Mouse (Mus musculus) embryonic stem cell, embryonic (primary cell): Measurements from ENCODE around the gene Milr1.
"Not testable (repeated sequence)": the region's sequence is repeated elsewhere in the genome, so short reads cannot be mapped to it uniquely, and the experiment has no call there.

Experiments used
- CTCF ChIA-PET, 4 experiments: fragments of 300-600 bp in 2 of 4; fragments of 350-600 bp in 2 of 4; sonication (Branson Sonifier 250); formaldehyde crosslinking; loops; one replicate each; lab custom pipeline; 2022; ENCODE audit warnings: inconsistent platforms in 2 of 4; lab: Charles Lee
- POLR2A ChIA-PET, 4 experiments: fragments of 300-600 bp in 2 of 4; fragments of 350-600 bp in 2 of 4; sonication (Branson Sonifier 250); formaldehyde crosslinking; loops; one replicate each; lab custom pipeline; 2022; ENCODE audit warnings: antibody characterized with exemption in 4 of 4, inconsistent platforms in 1 of 4; lab: Charles Lee

Gene Milr1

GRCm38 (mm10) chr11:106778589-106779387, 27.8 kb downstream of the Milr1 start:
- ChIA-PET CTCF (interaction anchor here in 1 of 4 experiments (0.6 kb wide), 1 partner anchor 219 kb away, joined by 3 read pairs; no protein-coding TSS in a partner anchor), POLR2A (interaction anchor here (0.5 to 10.6 kb wide), 46 partner anchors 9 to 503 kb away, joined by 3 to 193 read pairs (median 4); partner anchors contain the start of genes Cep95 (in 4 of the 4), Ddx5 (in 4 of the 4), Milr1 (in 1 of the 4) and Pecam1 (in 1 of the 4))

GRCm38 (mm10) chr11:106779388-106780088, 28.5 kb downstream of the Milr1 start, which contains the start of gene Polg2:
Polg2 (minus strand) TSS chr11:106779537.
- POLR2A ChIA-PET: interaction anchor here (0.5 to 10.6 kb wide), 55 partner anchors 9 to 563 kb away, joined by 3 to 193 read pairs (median 4); partner anchors contain the start of genes Cep95 (in 4 of the 4), Ddx5 (in 4 of the 4), Smurf2 (in 2 of the 4) and Ccdc47 (in 1 of the 4)
- CTCF ChIA-PET: interaction anchor here in 1 of 4 experiments (0.6 kb wide), 1 partner anchor 218 kb away, joined by 3 read pairs; no protein-coding TSS in a partner anchor

GRCm38 (mm10) chr11:106780089-106780425, 29.0 kb downstream of the Milr1 start:
- ChIA-PET POLR2A (interaction anchor here (0.6 to 10.6 kb wide), 52 partner anchors 8 to 774 kb away, joined by 3 to 193 read pairs (median 4); partner anchors contain the start of genes Cep95 (in 4 of the 4), Ddx5 (in 4 of the 4), Smurf2 (in 2 of the 4) and Ccdc47 (in 1 of the 4)), CTCF (interaction anchor here in 1 of 4 experiments (0.6 kb wide), 1 partner anchor 8 kb away, joined by 6 read pairs; no protein-coding TSS in a partner anchor)

GRCm38 (mm10) chr11:106780590-106781220, 29.7 kb downstream of the Milr1 start:
- ChIA-PET CTCF (interaction anchor here in 1 of 4 experiments (0.6 to 0.7 kb wide), 2 partner anchors 9 to 754 kb away, joined by 4 to 6 read pairs; no protein-coding TSS in a partner anchor), POLR2A (interaction anchor here (0.5 to 10.6 kb wide), 37 partner anchors 8 to 774 kb away, joined by 3 to 193 read pairs (median 5); partner anchors contain the start of genes Cep95 (in 3 of the 4), Ddx5 (in 3 of the 4), Smurf2 (in 2 of the 4) and Ccdc47 (in 1 of the 4))

GRCm38 (mm10) chr11:106782271-106782670, 31.2 kb downstream of the Milr1 start:
- POLR2A ChIA-PET: interaction anchor here in 1 of 4 experiments (0.7 to 1.7 kb wide), 6 partner anchors 10 to 806 kb away, joined by 3 to 6 read pairs (median 3); partner anchors contain the start of gene Smurf2

GRCm38 (mm10) chr11:106782841-106783764, 32.1 kb downstream of the Milr1 start:
- ChIA-PET CTCF (no interaction called here), POLR2A (interaction anchor here in 3 of 4 experiments (0.6 to 1.8 kb wide), 12 partner anchors 9 to 282 kb away, joined by 3 to 6 read pairs (median 4); partner anchors contain the start of genes Kpna2 (in 1 of the 3) and Smurf2 (in 1 of the 3))

More at GRCm38 (mm10) chr11:106782271-106782670, 31.2 kb downstream of the Milr1 start:
- CTCF ChIA-PET: not testable (repeated sequence)

- ChIA-PET CTCF (no interaction called here), POLR2A (interaction anchor here in 2 of 4 experiments (1.1 to 1.8 kb wide), 5 partner anchors 60 to 284 kb away, joined by 4 to 6 read pairs (median 4); partner anchors contain the start of gene Kpna2 (in 1 of the 2))
Observed at GRCm38 (mm10) chr11:106784476-106784875, 33.5 kb downstream of the Milr1 start.

- POLR2A ChIA-PET: interaction anchor here in 3 of 4 experiments (1.0 to 9.7 kb wide), 7 partner anchors 8 to 284 kb away, joined by 3 to 193 read pairs (median 21); partner anchors contain the start of gene Polg2 (in 2 of the 3)
Observed at GRCm38 (mm10) chr11:106785043-106785442, 34.0 kb downstream of the Milr1 start.

GRCm38 (mm10) chr11:106787131-106788025, 36.4 kb downstream of the Milr1 start:
- CTCF ChIA-PET: no interaction called here

More at GRCm38 (mm10) chr11:106785043-106785442, 34.0 kb downstream of the Milr1 start:
- CTCF ChIA-PET: no interaction called here

GRCm38 (mm10) chr11:106788026-106788774, 37.2 kb downstream of the Milr1 start:
- CTCF ChIA-PET: interaction anchor here in 1 of 4 experiments (0.9 kb wide), 1 partner anchor 211 kb away, joined by 4 read pairs; the partner anchor contains the start of gene Kpna2
- POLR2A ChIA-PET: interaction anchor here (0.6 to 9.7 kb wide), 213 partner anchors 9 to 758 kb away, joined by 3 to 193 read pairs (median 4); partner anchors contain the start of genes Kpna2 (in 4 of the 4), Polg2 (in 4 of the 4), Ern1 (in 3 of the 4) and Smurf2 (in 3 of the 4)

More at GRCm38 (mm10) chr11:106787131-106788025, 36.4 kb downstream of the Milr1 start:
- POLR2A ChIA-PET: interaction anchor here (0.6 to 9.7 kb wide), 143 partner anchors 9 to 759 kb away, joined by 3 to 193 read pairs (median 4); partner anchors contain the start of genes Polg2 (in 4 of the 4), Kpna2 (in 3 of the 4), Smurf2 (in 3 of the 4) and Ccdc47 (in 2 of the 4)

GRCm38 (mm10) chr11:106788775-106789459, 37.9 kb downstream of the Milr1 start, which contains the start of the genes Ddx5 and Cep95:
Ddx5 (minus strand) TSS chr11:106789185.
Cep95 (plus strand) TSS chr11:106789252.
- ChIA-PET POLR2A (interaction anchor here (0.6 to 9.7 kb wide), 163 partner anchors 8 to 908 kb away, joined by 3 to 193 read pairs (median 4); partner anchors contain the start of genes Kpna2 (in 4 of the 4), Polg2 (in 4 of the 4), Smurf2 (in 3 of the 4) and Ccdc47 (in 2 of the 4)), CTCF (interaction anchor here in 2 of 4 experiments (0.7 to 0.9 kb wide), 3 partner anchors 47 to 366 kb away, joined by 3 to 4 read pairs (median 4); partner anchors contain the start of gene Kpna2 (in 1 of the 2))

- POLR2A ChIA-PET: interaction anchor here (0.6 to 9.7 kb wide), 84 partner anchors 9 to 657 kb away, joined by 3 to 193 read pairs (median 5); partner anchors contain the start of genes Kpna2 (in 4 of the 4), Polg2 (in 3 of the 4), Smurf2 (in 3 of the 4) and 1810010H24Rik (in 1 of the 4)
Observed at GRCm38 (mm10) chr11:106789649-106790048, 38.6 kb downstream of the Milr1 start.

GRCm38 (mm10) chr11:106793846-106794245, 42.8 kb downstream of the Milr1 start:
- ChIA-PET CTCF (interaction anchor here (0.6 to 1.5 kb wide), 6 partner anchors 12 to 627 kb away, joined by 3 to 7 read pairs (median 5); partner anchors contain the start of gene Kpna2 (in 1 of the 4)), POLR2A (interaction anchor here in 2 of 4 experiments (0.6 to 9.7 kb wide), 7 partner anchors 8 to 201 kb away, joined by 3 to 193 read pairs (median 3); partner anchors contain the start of gene Polg2 (in 1 of the 2))

More at GRCm38 (mm10) chr11:106789649-106790048, 38.6 kb downstream of the Milr1 start:
- CTCF ChIA-PET: interaction anchor here in 1 of 4 experiments (0.9 kb wide), 1 partner anchor 365 kb away, joined by 4 read pairs; no protein-coding TSS in a partner anchor
